Mouse (Mus musculus): ENCODE measurements around the gene U2af1l4.

GRCm38 (mm10) chr7:30553810-30554584, 9.1 kb upstream of the U2af1l4 start:
- TF ChIP-seq CTCF (IDR thresholded peaks at IDR 0.05; ENCODE audit: low read depth, low read length) (no peak), GATA1 (IDR thresholded peaks at IDR 0.05; ENCODE audit: borderline replicate concordance, low read length) (no peak), GATA2 (IDR thresholded peaks at IDR 0.05; ENCODE audit: borderline replicate concordance, low read depth, low read length) (no peak), POLR2AphosphoS5 (IDR thresholded peaks at IDR 0.05; ENCODE audit: insufficient replicate concordance, low read depth, low read length) (no peak)
